Comparison of ENCODE assay signal across 8 mouse cellular contexts in the genomic region with DNA sequence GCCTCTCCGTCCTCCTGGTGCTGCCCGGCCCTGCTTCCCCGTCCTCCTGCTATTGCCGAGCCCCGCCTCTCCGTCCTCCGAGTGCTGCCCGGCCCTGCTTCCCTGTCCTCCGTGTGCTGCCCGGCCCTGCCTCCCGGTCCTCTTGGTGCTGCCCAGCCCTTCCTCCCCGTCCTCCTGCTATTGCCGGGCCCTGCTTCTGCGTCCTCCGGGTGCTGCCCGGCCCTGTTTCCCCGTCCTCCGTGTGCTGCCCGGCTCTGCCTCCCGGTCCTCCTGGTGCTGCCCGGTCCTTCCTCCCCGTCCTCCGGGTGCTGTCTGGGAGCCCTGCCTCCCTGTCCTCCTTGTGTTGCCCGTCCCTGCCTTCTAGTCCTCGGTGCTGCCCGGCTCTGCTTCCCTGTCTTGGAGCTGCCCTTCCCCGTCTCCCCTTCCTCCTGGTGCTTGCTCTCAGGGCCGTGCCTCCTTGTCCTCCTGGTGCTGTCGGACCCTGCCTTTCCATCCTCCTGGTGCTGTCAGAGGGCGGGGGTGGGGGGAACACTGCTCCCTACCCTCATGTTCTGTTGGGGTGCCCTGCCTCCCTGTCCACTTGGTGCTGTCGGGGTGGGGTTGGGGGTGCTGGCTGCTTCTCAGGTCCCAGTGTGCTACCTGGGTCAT. TPM values are rescaled to one million over a fixed set of nuclear protein-coding genes. Genes with fewer than 3 reads are reported as not detected.
A peak's percentile ranks its signal among the peaks of the same experiment; 100 is the strongest.
DNase-seq lines count a peak whose midpoint lies in the region; ATAC-seq and TF ChIP-seq lines count a peak whose summit lies in the region.

No protein-coding gene starts in this region.

- H3K4me1 ChIP-seq in heart, postnatal 0 days (ENCODE audit: control insufficient read depth, insufficient read depth) = peaks cover 27% of the 10 kb centered on the region

- TF ChIP-seq EP300 in heart, postnatal 0 days (IDR thresholded peaks at IDR 0.05; ENCODE audit: low read depth) = no peak

- peak overlapping the region; percentile 95 for H3K4me3 ChIP-seq in heart, postnatal 0 days (ENCODE audit: low read depth, low read length)

- no peaks in the 10 kb centered on the region for H3K27me3 ChIP-seq in heart, postnatal 0 days (ENCODE audit: control insufficient read depth, insufficient read depth, low read length)

- H3K4me2 ChIP-seq in heart, postnatal 0 days (ENCODE audit: low read depth, low read length) = peak overlapping the region; percentile 96

- 1% methylated on average over 31 of the region's 31 CpGs for whole genome bisulfite sequencing in heart, postnatal 0 days

- no peaks in the 10 kb centered on the region for H3K36me3 ChIP-seq in heart, postnatal 0 days (replicated peaks; ENCODE audit: control insufficient read depth, insufficient read depth, low read length)

- DNase-seq in B cell, adult 2 months = peak; percentile 14 to 16
- DNase-seq in adrenal gland, adult 18-20 months (ENCODE audit: low spot score in 2 of 2) = peak; percentile 35 to 37
- DNase-seq in embryo, embryonic 9.5 days (ENCODE audit: extremely low spot score) = peak; percentile 24
- peak; percentile 37 for DNase-seq in heart, postnatal 0 days (ENCODE audit: low spot score)
- peak; percentile 57 to 77 for DNase-seq in kidney, postnatal 25 days
- peak; percentile 36 for DNase-seq in lung, postnatal 25 days (ENCODE audit: low spot score)
- peak; percentile 39 for DNase-seq in retina, embryonic 14.5 days (ENCODE audit: low spot score)
- DNase-seq in urinary bladder, postnatal 14 days (ENCODE audit: low spot score) = peak; percentile 41

- no peak for TF ChIP-seq CTCF in heart, postnatal 0 days (IDR thresholded peaks at IDR 0.05; ENCODE audit: low read depth)

- peak overlapping the region; percentile 96 for H3K9ac ChIP-seq in heart, postnatal 0 days (replicated peaks; ENCODE audit: low read depth, low read length)

- peak overlapping the region; percentile 96 for H3K27ac ChIP-seq in heart, postnatal 0 days (ENCODE audit: low read depth)

- no peaks in the 10 kb centered on the region for H3K9me3 ChIP-seq in heart, postnatal 0 days (replicated peaks; ENCODE audit: control insufficient read depth, low read length)

- peak; percentile 25; the same call in 1 of the 2 replicates for ATAC-seq in heart, postnatal 0 days (ENCODE audit: insufficient read depth, low read depth)

RNA-seq across cellular contexts. Expression of a gene that starts 1.0 kb away (rescaled TPM):
- 10 to 100 TPM; 33.9 to 41.5 TPM for total RNA-seq in adrenal gland, adult 18-20 months (2021)
- total RNA-seq in heart, postnatal 0 days (2014; rRNA removed; ENCODE audit: low replicate concordance) = 19.7 and 25.8 TPM in 2 replicates
- 14.4 and 17.2 TPM in 2 replicates for polyA plus RNA-seq in heart, postnatal 0 days (2015; fragmentation: Nextera tagmentation; extraction: Ambion mirVana)

RNA-seq across cellular contexts. Expression of a gene that starts 43.1 kb away (rescaled TPM):
- total RNA-seq in adrenal gland, adult 18-20 months (2021) = 1 to 10 TPM; 2.8 to 3.4 TPM
- total RNA-seq in heart, postnatal 0 days (2014; rRNA removed; ENCODE audit: low replicate concordance) = 8.2 and 24.2 TPM in 2 replicates
- polyA plus RNA-seq in heart, postnatal 0 days (2015; fragmentation: Nextera tagmentation; extraction: Ambion mirVana) = 10.3 and 10.5 TPM in 2 replicates

RNA-seq across cellular contexts. Expression of a gene that starts 45.7 kb away (rescaled TPM):
- total RNA-seq in adrenal gland, adult 18-20 months (2021) = 100 to 1,000 TPM; 120 to 143 TPM
- 68.2 and 83.1 TPM in 2 replicates for total RNA-seq in heart, postnatal 0 days (2014; rRNA removed; ENCODE audit: low replicate concordance)
- 112 and 125 TPM in 2 replicates for polyA plus RNA-seq in heart, postnatal 0 days (2015; fragmentation: Nextera tagmentation; extraction: Ambion mirVana)

Comparison
In these comparisons a context has a peak if more than half of its experiments do, and no peak if none do; other contexts are left out.
1. Peak in every context shown above with its lines: DNase-seq, ATAC-seq, H3K4me3 ChIP-seq and H3K27ac ChIP-seq.
2. DNase-seq: peak in every context shown above with its lines; median percentile 67 in kidney, postnatal 25 days; 41 in urinary bladder, postnatal 14 days; 39 in retina, embryonic 14.5 days; 37 in heart, postnatal 0 days; 36 in adrenal gland, adult 18-20 months; 36 in lung, postnatal 25 days; 24 in embryo, embryonic 9.5 days; 15 in B cell, adult 2 months.